Mouse (Mus musculus): ENCODE data around the gene 1500009C09Rik. TPM values are rescaled to one million over a fixed set of nuclear protein-coding genes. Genes with fewer than 3 reads are reported as not detected.

The 1500009C09Rik gene
- polyA plus RNA-seq, 1 experiment from 2014 or later = 17.0 TPM

DNA sequence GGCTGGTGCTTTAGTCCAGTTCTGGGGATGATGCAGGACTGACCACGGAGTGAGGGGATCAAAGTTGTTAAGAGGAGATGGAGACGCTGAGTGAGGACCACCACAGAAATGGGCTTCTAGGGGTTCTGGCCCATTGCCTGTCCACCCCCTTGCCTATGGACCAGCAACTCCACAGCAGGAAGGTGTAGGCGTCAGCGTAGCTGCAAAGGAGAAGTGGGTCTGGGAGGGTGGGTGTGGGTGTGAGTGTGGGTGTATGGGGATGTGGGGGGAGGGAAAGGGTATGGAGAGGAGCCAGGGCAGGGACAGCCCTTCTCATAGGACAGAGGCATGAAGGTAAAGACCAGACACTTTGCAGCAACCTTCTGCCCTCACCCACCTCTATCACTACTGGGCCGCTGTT is 26.4 kb upstream of the 1500009C09Rik start:
- no peak for ATAC-seq
- Histone ChIP-seq H3K4me3 (replicated peaks; ENCODE audit: low read length) (no peak overlapping the region), H3K27ac (ENCODE audit: low read length) (no peak overlapping the region), H3K9me3 (ENCODE audit: control insufficient read depth, low read length) (no peaks in the 10 kb centered on the region), H3K4me2 (ENCODE audit: low read length) (no peak overlapping the region), H3K4me1 (replicated peaks; ENCODE audit: control insufficient read depth, insufficient read depth, low read length) (peaks cover 9% of the 10 kb centered on the region), H3K36me3 (ENCODE audit: control insufficient read depth, insufficient read depth) (no peaks in the 10 kb centered on the region), H3K9ac (replicated peaks; ENCODE audit: low read depth, low read length) (no peak overlapping the region), H3K27me3 (replicated peaks; ENCODE audit: control insufficient read depth, insufficient read depth, low read length) (peaks cover 3% of the 10 kb centered on the region; the same call in 1 of the 2 replicates)
- WGBS = 87% methylated on average over 5 of the region's 5 CpGs

DNA sequence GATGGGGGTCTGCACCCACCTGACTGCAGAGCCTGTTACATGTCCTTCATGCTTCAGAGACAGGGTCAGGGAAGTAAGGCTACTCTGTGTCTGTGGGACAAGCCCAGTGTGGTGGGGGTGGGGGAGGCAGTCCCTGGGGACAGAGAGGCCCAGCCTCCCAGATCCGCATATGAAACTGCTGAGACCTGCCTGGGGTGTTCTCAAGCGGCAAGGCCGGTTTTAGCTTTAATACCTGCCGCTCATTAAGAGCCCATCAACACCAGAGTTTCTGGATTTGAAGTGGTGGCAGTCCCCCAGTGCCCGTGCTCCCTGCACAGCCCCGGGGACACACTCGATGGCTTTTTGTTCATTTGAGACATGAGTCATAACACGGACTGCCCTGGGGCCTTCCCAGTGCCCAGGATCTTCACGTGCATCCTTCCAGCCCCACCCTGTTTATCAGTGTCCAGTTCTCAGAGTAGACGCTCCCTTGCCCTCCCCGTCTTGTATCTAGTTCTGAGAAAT is 22.6 kb upstream of the 1500009C09Rik start:
- Histone ChIP-seq H3K4me1 (replicated peaks; ENCODE audit: control insufficient read depth, insufficient read depth, low read length) (peaks cover 9% of the 10 kb centered on the region), H3K4me3 (replicated peaks; ENCODE audit: low read length) (no peak overlapping the region), H3K36me3 (ENCODE audit: control insufficient read depth, insufficient read depth) (no peaks in the 10 kb centered on the region), H3K9me3 (ENCODE audit: control insufficient read depth, low read length) (no peaks in the 10 kb centered on the region), H3K27ac (ENCODE audit: low read length) (no peak overlapping the region), H3K4me2 (ENCODE audit: low read length) (no peak overlapping the region), H3K9ac (replicated peaks; ENCODE audit: low read depth, low read length) (no peak overlapping the region), H3K27me3 (replicated peaks; ENCODE audit: control insufficient read depth, insufficient read depth, low read length) (no peaks in the 10 kb centered on the region)
- no peak for ATAC-seq
- WGBS = 35% methylated on average over 11 of the region's 11 CpGs

DNA sequence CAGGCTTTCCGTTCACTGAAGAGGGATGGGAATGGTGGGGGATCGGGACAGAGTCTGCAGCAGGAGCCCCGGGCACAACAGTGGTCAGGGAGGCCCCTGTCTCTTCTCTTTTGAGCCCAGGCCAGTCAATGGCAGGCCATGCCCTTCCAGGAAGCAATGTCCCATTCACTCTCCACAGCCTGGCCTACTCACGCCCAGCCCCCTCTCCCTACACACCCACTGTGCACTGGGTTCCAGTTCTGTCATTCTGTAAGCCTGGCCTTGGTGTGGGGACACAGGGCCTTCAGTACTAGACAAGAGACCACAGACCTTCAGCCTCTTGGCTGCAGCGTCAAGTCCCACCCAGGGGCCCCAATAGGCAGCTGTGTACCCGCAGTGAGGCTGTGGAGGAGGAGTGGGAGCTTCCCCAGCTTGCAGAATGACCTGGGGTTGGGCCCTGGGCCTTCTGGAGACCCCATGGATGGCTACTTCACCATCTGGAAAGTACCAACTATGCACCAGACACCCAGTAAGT is 22.0 kb upstream of the 1500009C09Rik start:
- Histone ChIP-seq H3K27me3 (replicated peaks; ENCODE audit: control insufficient read depth, insufficient read depth, low read length) (no peaks in the 10 kb centered on the region), H3K9me3 (ENCODE audit: control insufficient read depth, low read length) (no peaks in the 10 kb centered on the region), H3K27ac (ENCODE audit: low read length) (no peak overlapping the region), H3K4me3 (replicated peaks; ENCODE audit: low read length) (no peak overlapping the region), H3K36me3 (ENCODE audit: control insufficient read depth, insufficient read depth) (no peaks in the 10 kb centered on the region), H3K4me2 (ENCODE audit: low read length) (no peak overlapping the region), H3K9ac (replicated peaks; ENCODE audit: low read depth, low read length) (no peak overlapping the region), H3K4me1 (replicated peaks; ENCODE audit: control insufficient read depth, insufficient read depth, low read length) (peaks cover 9% of the 10 kb centered on the region)
- ATAC-seq = no peak
- WGBS = 62% methylated on average over 6 of the region's 6 CpGs

DNA sequence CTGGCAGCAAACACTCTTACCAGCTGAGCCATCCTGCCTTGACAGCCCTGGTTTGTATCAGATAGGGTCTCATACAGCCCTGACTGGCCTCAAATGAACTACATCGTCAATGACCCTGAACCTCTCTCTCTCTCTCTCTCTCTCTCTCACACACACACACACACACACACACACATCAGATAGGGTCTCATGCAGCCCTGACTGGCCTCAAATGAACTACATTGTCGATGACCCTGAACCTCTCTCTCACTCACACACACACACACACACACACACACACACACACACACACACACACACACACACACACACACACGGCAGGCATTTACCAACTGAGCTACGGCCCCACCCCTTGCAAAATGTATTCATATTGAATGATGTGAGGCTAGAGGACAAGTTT is 21.1 kb upstream of the 1500009C09Rik start:
- peak; percentile 43; the same call in 1 of the 2 replicates for ATAC-seq
- Histone ChIP-seq H3K4me2 (ENCODE audit: low read length) (no peak overlapping the region), H3K9ac (replicated peaks; ENCODE audit: low read depth, low read length) (no peak overlapping the region), H3K27me3 (replicated peaks; ENCODE audit: control insufficient read depth, insufficient read depth, low read length) (no peaks in the 10 kb centered on the region), H3K9me3 (ENCODE audit: control insufficient read depth, low read length) (no peaks in the 10 kb centered on the region), H3K36me3 (ENCODE audit: control insufficient read depth, insufficient read depth) (no peaks in the 10 kb centered on the region), H3K27ac (ENCODE audit: low read length) (no peak overlapping the region), H3K4me1 (replicated peaks; ENCODE audit: control insufficient read depth, insufficient read depth, low read length) (peaks cover 9% of the 10 kb centered on the region), H3K4me3 (replicated peaks; ENCODE audit: low read length) (no peak overlapping the region)
- 92% methylated on average over 3 of the region's 4 CpGs for WGBS

DNA sequence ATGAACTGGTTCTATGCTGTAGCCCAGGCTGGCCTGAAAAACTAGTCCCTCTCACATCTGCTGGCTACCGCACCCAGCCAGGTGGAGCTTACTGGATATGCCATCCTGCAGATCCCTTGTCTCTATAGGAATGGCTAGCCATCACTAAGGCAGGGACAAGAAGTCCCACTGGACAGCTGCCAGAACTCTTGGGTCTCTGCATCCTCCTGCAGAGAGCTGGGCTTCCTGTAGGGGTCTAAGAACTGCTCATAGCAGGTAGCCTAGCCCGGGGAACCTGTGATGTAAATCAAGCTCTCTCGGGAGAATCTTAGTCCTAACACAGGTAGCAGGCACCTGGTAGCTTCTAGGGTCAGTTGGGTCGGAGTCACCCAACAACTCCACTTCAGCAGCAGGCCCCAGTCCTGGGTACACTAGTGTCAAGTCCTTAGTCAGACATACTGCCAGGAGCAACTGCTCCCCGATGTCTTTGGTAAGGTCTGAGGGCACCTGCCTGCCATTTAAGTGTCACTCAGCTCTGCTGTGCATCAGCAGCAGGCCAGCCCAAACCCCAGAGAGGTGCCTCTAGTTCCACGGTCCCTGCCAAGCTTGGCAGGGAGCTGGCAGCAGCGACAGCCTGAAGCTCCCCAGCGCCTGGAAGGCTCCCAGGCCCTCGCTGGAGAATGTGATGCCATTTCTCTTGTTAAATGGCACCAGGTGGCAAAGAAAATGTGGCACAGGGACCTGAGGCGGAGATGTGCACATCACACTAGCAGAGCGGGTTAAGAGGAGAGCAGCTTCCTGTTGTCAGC is 20.4 kb upstream of the 1500009C09Rik start:
- Histone ChIP-seq H3K27ac (ENCODE audit: low read length) (no peak overlapping the region), H3K9me3 (ENCODE audit: control insufficient read depth, low read length) (no peaks in the 10 kb centered on the region), H3K4me2 (ENCODE audit: low read length) (no peak overlapping the region), H3K9ac (replicated peaks; ENCODE audit: low read depth, low read length) (no peak overlapping the region), H3K36me3 (ENCODE audit: control insufficient read depth, insufficient read depth) (no peaks in the 10 kb centered on the region), H3K4me3 (replicated peaks; ENCODE audit: low read length) (no peak overlapping the region), H3K4me1 (replicated peaks; ENCODE audit: control insufficient read depth, insufficient read depth, low read length) (peaks cover 9% of the 10 kb centered on the region), H3K27me3 (replicated peaks; ENCODE audit: control insufficient read depth, insufficient read depth, low read length) (no peaks in the 10 kb centered on the region)
- whole genome bisulfite sequencing = 44% methylated on average over 11 of the region's 11 CpGs
- ATAC-seq = peak; percentile 47

DNA sequence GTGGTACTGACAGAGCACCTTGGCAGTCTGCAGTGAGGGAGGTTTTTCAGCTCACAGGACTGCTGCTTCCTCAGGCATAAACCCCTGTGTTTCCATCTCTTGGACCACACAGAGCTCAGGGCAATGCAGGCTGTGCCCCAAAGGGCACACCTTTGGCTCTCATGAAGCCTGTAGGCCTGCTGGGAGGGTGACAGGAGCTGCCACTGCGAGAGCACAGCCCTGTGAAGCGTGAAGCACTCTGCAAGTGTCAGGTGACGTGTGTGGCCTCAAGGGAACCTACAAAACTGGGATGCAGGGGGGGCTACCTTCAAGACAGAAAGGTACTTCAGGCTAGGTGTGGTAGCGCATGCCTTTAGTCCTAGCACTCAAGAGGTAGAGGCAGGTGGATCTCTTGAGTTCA is 19.5 kb upstream of the 1500009C09Rik start:
- Histone ChIP-seq H3K4me2 (ENCODE audit: low read length) (no peak overlapping the region), H3K9ac (replicated peaks; ENCODE audit: low read depth, low read length) (no peak overlapping the region), H3K36me3 (ENCODE audit: control insufficient read depth, insufficient read depth) (no peaks in the 10 kb centered on the region), H3K27ac (ENCODE audit: low read length) (no peak overlapping the region), H3K27me3 (replicated peaks; ENCODE audit: control insufficient read depth, insufficient read depth, low read length) (no peaks in the 10 kb centered on the region), H3K4me1 (replicated peaks; ENCODE audit: control insufficient read depth, insufficient read depth, low read length) (peaks cover 9% of the 10 kb centered on the region), H3K9me3 (ENCODE audit: control insufficient read depth, low read length) (no peaks in the 10 kb centered on the region), H3K4me3 (replicated peaks; ENCODE audit: low read length) (no peak overlapping the region)
- no peak for ATAC-seq
- WGBS = 71% methylated on average over 4 of the region's 4 CpGs

DNA sequence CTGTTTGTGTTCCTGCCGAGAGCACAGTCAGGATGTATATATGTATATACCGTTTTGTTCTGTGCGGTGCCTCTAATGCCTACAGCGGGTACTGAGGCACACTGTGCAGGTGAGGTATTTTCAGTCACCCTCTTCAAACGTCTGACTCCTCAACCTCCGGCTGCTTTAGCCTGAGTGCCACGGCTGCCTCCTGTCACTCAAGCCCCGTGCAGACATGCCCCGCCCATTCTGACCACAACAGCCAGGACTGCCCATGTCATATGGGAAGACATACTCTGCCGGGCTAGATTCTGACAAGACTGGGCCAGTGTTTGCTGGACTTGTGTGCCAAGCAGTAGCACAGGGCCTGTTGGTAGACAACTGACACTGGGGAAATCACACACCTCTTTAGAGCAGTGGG is 16.5 kb upstream of the 1500009C09Rik start:
- no peak for ATAC-seq
- WGBS = 73% methylated on average over 10 of the region's 10 CpGs
- H3K27ac ChIP-seq (ENCODE audit: low read length) = no peak overlapping the region

DNA sequence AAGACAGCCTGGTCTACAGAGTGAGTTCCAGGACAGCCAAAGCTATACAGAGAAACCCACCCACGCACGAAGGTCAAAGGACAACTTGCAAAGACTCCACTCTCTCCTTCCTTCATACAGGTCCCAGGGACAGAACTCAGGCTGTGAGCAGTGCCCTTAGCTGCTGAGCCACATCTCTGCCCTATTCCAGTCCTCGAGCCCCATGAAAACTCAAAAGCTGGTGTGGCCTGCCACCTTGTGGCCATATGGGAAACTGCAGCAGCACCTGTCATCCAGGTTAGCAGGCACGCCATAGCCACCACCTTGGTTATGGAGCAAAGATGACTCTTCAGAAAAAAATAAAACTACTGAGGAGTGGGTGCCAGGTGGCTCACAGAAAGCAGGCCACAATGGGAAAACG is 15.6 kb upstream of the 1500009C09Rik start:
- Histone ChIP-seq H3K9me3 (ENCODE audit: control insufficient read depth, low read length) (no peaks in the 10 kb centered on the region), H3K36me3 (ENCODE audit: control insufficient read depth, insufficient read depth) (no peaks in the 10 kb centered on the region), H3K4me3 (replicated peaks; ENCODE audit: low read length) (no peak overlapping the region), H3K9ac (replicated peaks; ENCODE audit: low read depth, low read length) (no peak overlapping the region), H3K4me1 (replicated peaks; ENCODE audit: control insufficient read depth, insufficient read depth, low read length) (peaks cover 9% of the 10 kb centered on the region), H3K27me3 (replicated peaks; ENCODE audit: control insufficient read depth, insufficient read depth, low read length) (no peaks in the 10 kb centered on the region), H3K4me2 (ENCODE audit: low read length) (no peak overlapping the region), H3K27ac (ENCODE audit: low read length) (no peak overlapping the region)
- 18% methylated on average over 5 of the region's 5 CpGs for WGBS
- peak; percentile 74 for ATAC-seq

More for the DNA sequence above, 16.5 kb upstream of the 1500009C09Rik start:
- H3K36me3 ChIP-seq (ENCODE audit: control insufficient read depth, insufficient read depth) = no peaks in the 10 kb centered on the region
- H3K4me3 ChIP-seq (replicated peaks; ENCODE audit: low read length) = no peak overlapping the region
- peaks cover 9% of the 10 kb centered on the region for H3K4me1 ChIP-seq (replicated peaks; ENCODE audit: control insufficient read depth, insufficient read depth, low read length)
- no peak overlapping the region for H3K4me2 ChIP-seq (ENCODE audit: low read length)
- H3K9me3 ChIP-seq (ENCODE audit: control insufficient read depth, low read length) = no peaks in the 10 kb centered on the region
- no peaks in the 10 kb centered on the region for H3K27me3 ChIP-seq (replicated peaks; ENCODE audit: control insufficient read depth, insufficient read depth, low read length)
- no peak overlapping the region for H3K9ac ChIP-seq (replicated peaks; ENCODE audit: low read depth, low read length)

DNA sequence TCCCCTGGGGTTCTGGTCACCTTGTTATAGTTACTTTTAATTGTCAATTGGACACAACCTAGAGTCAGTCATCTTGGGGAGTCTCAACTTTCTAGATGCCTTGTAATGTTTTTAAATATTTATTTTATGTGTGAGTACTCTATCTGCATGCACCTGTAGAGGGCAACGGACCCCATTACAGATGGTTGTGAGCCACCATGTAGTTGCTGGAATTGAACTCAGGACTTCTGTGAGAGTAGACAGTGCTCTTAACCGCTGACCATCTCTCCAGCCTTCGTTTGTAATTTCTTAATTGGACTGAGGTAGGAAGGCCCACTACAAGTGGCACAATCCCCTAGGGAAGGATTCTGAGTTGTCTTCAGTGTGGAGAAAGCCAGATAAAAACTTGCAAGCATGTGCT is 8.9 kb upstream of the 1500009C09Rik start:
- Histone ChIP-seq H3K4me1 (replicated peaks; ENCODE audit: control insufficient read depth, insufficient read depth, low read length) (peaks cover 7% of the 10 kb centered on the region), H3K4me2 (ENCODE audit: low read length) (peak overlapping the region; percentile 93), H3K27ac (ENCODE audit: low read length) (no peak overlapping the region), H3K9me3 (ENCODE audit: control insufficient read depth, low read length) (no peaks in the 10 kb centered on the region), H3K36me3 (ENCODE audit: control insufficient read depth, insufficient read depth) (no peaks in the 10 kb centered on the region), H3K27me3 (replicated peaks; ENCODE audit: control insufficient read depth, insufficient read depth, low read length) (no peaks in the 10 kb centered on the region), H3K9ac (replicated peaks; ENCODE audit: low read depth, low read length) (no peak overlapping the region; the same call in 1 of the 2 replicates), H3K4me3 (replicated peaks; ENCODE audit: low read length) (peak overlapping the region; percentile 82)
- no peak for ATAC-seq
- 63% methylated on average over 3 of the region's 3 CpGs for WGBS

Data from forebrain, embryonic 16.5 days (tissue).